Comparison of ENCODE assay signal across 24 mouse cellular contexts in the genomic region with DNA sequence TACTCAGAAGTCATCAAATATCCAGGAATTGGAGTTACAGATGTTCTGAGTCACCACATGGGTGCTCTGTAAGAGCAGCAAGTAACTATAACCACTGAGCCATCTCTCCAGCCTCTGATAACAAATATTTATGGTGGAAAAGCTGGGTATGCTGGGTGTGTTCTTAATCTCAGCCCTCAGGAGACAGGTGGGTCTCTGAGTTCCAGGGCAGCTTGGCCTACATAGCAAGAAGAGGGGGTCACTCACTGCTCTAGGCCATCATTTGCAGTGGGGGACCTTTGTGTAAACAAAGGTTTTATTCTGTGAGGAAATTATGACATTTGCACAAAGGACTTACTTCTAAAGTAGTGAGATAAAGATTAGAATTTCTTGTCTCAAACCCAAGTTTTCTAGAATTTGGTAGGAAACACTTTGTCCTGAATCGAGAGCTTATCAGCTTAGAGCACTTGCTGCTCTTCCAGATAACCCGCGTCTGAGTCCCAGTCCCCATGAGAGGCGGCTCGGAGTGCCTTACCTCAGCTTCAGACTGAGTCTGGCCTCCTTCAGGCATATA. TPM values are rescaled to one million over a fixed set of nuclear protein-coding genes. Genes with fewer than 3 reads are reported as not detected.
A peak's percentile ranks its signal among the peaks of the same experiment; 100 is the strongest.
DNase-seq lines count a peak whose midpoint lies in the region; ATAC-seq lines count a peak whose summit lies in the region.
"Had no signal": no experiment of that assay in that cellular context is flagged by ENCODE, and none has a peak within 500 bp of the region (broad histone marks: within the 10 kb centered on the region; RNA-seq: fewer than 3 reads in every experiment).

No protein-coding gene starts in this region.

- 0 out of 2 replicates have a peak overlapping the region, but pooled peaks have one; percentile 28 for H3K9ac ChIP-seq in heart, embryonic 11.5 days (ENCODE audit: low read depth, low read length)
- H3K9ac ChIP-seq in liver, embryonic 16.5 days (ENCODE audit: low read depth, low read length), result peak overlapping the region; percentile 36; the same call in 1 of the 2 replicates
- H3K9ac ChIP-seq: heart, embryonic 13.5 days; hindbrain, embryonic 14.5 days; limb, embryonic 13.5 days; lung, embryonic 15.5 days; neural tube, embryonic 13.5 days had no signal

- peaks cover 21% of the 10 kb centered on the region for H3K36me3 ChIP-seq in heart, embryonic 11.5 days (ENCODE audit: control insufficient read depth, insufficient read depth, low read length)
- H3K36me3 ChIP-seq in liver, embryonic 16.5 days (ENCODE audit: control insufficient read depth, insufficient read depth), result peaks cover 72% of the 10 kb centered on the region

- H3K4me2 ChIP-seq in heart, embryonic 11.5 days, result no peak overlapping the region
- peak overlapping the region; percentile 52 for H3K4me2 ChIP-seq in liver, embryonic 16.5 days (ENCODE audit: low read depth, low read length)
- H3K4me2 ChIP-seq: heart, embryonic 13.5 days; hindbrain, embryonic 14.5 days; limb, embryonic 13.5 days; lung, embryonic 15.5 days; neural tube, embryonic 13.5 days had no signal

- intact Hi-C loops in heart, postnatal 10 days (cut with DNase I), result no loop called here

- H3K27me3 ChIP-seq in heart, embryonic 11.5 days (ENCODE audit: control insufficient read depth, insufficient read depth, low read length), result no peaks in the 10 kb centered on the region
- H3K27me3 ChIP-seq in liver, embryonic 16.5 days (ENCODE audit: control insufficient read depth, insufficient read depth, low read depth, low read length), result no peaks in the 10 kb centered on the region
- H3K27me3 ChIP-seq: heart, embryonic 13.5 days; limb, embryonic 13.5 days; lung, embryonic 15.5 days; neural tube, embryonic 13.5 days had no signal

- peak; percentile 46; the same call in 1 of the 2 replicates for ATAC-seq in heart, embryonic 11.5 days (replicated peaks; ENCODE audit: insufficient number of reproducible peaks, low FRiP score, low TSS enrichment)
- ATAC-seq in erythroid progenitor cell, adult 5-6 weeks (replicated peaks; ENCODE audit: low FRiP score, poor library complexity, severe bottlenecking), result peak; percentile 95
- ATAC-seq in liver, embryonic 16.5 days (ENCODE audit: low read depth), result peak; percentile 98

- WGBS in heart, embryonic 11.5 days (ENCODE audit: insufficient replicate concordance), result 24% methylated on average over 5 of the region's 5 CpGs
- 23% methylated on average over 5 of the region's 5 CpGs for WGBS in liver, embryonic 16.5 days (ENCODE audit: insufficient replicate concordance)

- H3K4me3 ChIP-seq in heart, embryonic 11.5 days (ENCODE audit: low read depth, low read length), result no peak overlapping the region
- no peak overlapping the region for H3K4me3 ChIP-seq in liver, embryonic 16.5 days (ENCODE audit: low read depth, low read length)
- H3K4me3 ChIP-seq: gastrocnemius, adult 2 months; heart, embryonic 13.5 days; limb, embryonic 13.5 days; lung, embryonic 15.5 days; neural tube, embryonic 13.5 days had no signal

- H3K27ac ChIP-seq in heart, embryonic 11.5 days (ENCODE audit: low read depth, low read length), result peak overlapping the region; percentile 35; the same call in 1 of the 2 replicates
- peak overlapping the region; percentile 97 for H3K27ac ChIP-seq in liver, embryonic 16.5 days (ENCODE audit: low read length)
- H3K27ac ChIP-seq: gastrocnemius, adult 2 months; heart, embryonic 13.5 days; hindbrain, embryonic 14.5 days; limb, embryonic 13.5 days; lung, embryonic 15.5 days; macrophage; neural tube, embryonic 13.5 days had no signal

- no peak for DNase-seq in heart, postnatal 10 days
- peak; percentile 70 for DNase-seq in c-Kit-negative CD71-positive TER-119-positive erythroid progenitor cells, embryonic 14.5 days (ENCODE audit: low read depth, low spot score)
- no peak for DNase-seq in lung, postnatal 14 days
- DNase-seq in layer of hippocampus, adult 18-20 months (ENCODE audit: low spot score in 2 of 2), result no peak
- DNase-seq in kidney, postnatal 14 days, result no peak
- DNase-seq: cerebellum, adult 11 months; cerebellum, postnatal 14 days; embryo, embryonic 11 days; gastrocnemius, adult 2 months; heart, postnatal 36 days; kidney, adult 9 months; kidney, postnatal 36 days; layer of hippocampus, adult 9-11 months; midbrain, embryonic 14.5 days; thymus, postnatal 14 days had no signal

- H3K4me1 ChIP-seq in heart, embryonic 11.5 days (ENCODE audit: control insufficient read depth, insufficient read depth, low read length), result no peaks in the 10 kb centered on the region
- H3K4me1 ChIP-seq in liver, embryonic 16.5 days (ENCODE audit: control insufficient read depth, low read depth, low read length), result peaks cover 27% of the 10 kb centered on the region
- H3K4me1 ChIP-seq: limb, embryonic 13.5 days; lung, embryonic 15.5 days; neural tube, embryonic 13.5 days had no signal

- no peaks in the 10 kb centered on the region for H3K9me3 ChIP-seq in heart, embryonic 11.5 days (replicated peaks; ENCODE audit: control insufficient read depth, low read length)
- no peaks in the 10 kb centered on the region for H3K9me3 ChIP-seq in liver, embryonic 16.5 days (replicated peaks; ENCODE audit: control insufficient read depth, low read length)
- H3K9me3 ChIP-seq: heart, embryonic 13.5 days; limb, embryonic 13.5 days; lung, embryonic 15.5 days; neural tube, embryonic 13.5 days had no signal

RNA-seq across cellular contexts. Expression of gene Rmdn3, which starts 20.4 kb away (rescaled TPM):
- 30.3 and 33.3 TPM in 2 replicates for polyA plus RNA-seq in heart, embryonic 11.5 days (2014; fragmentation: Nextera tagmentation; extraction: Ambion mirVana)
- 10 to 100 TPM; 18.8 to 19.2 TPM for total RNA-seq in heart, postnatal 10 days (2021)
- total RNA-seq in erythroid progenitor cell, adult 5-6 weeks (2015; ENCODE audit: low replicate concordance), result 38.9 and 41.1 TPM in 2 replicates
- 75.8 and 76.1 TPM in 2 replicates for total RNA-seq in erythroid progenitor cell, adult 5-6 weeks (2017; ENCODE audit: low replicate concordance)
- polyA plus RNA-seq in liver, embryonic 16.5 days (2015; fragmentation: Nextera tagmentation; extraction: Ambion mirVana), result 44.1 and 45.6 TPM in 2 replicates
- total RNA-seq in layer of hippocampus, adult 18-20 months (2021), result 10 to 100 TPM; 54.7 to 55.5 TPM

RNA-seq across cellular contexts. Expression of gene Rad51, which starts 23.8 kb away (rescaled TPM):
- 33.4 and 39.6 TPM in 2 replicates for polyA plus RNA-seq in heart, embryonic 11.5 days (2014; fragmentation: Nextera tagmentation; extraction: Ambion mirVana)
- 1 to 10 TPM; 4.7 to 6.6 TPM for total RNA-seq in heart, postnatal 10 days (2021)
- total RNA-seq in erythroid progenitor cell, adult 5-6 weeks (2015; ENCODE audit: low replicate concordance), result 51.2 and 66.7 TPM in 2 replicates
- 23.8 and 50.4 TPM in 2 replicates for total RNA-seq in erythroid progenitor cell, adult 5-6 weeks (2017; ENCODE audit: low replicate concordance)
- polyA plus RNA-seq in liver, embryonic 16.5 days (2015; fragmentation: Nextera tagmentation; extraction: Ambion mirVana), result 26.4 and 30.0 TPM in 2 replicates
- total RNA-seq in layer of hippocampus, adult 18-20 months (2021), result 1 to 10 TPM in 1 of 2 experiments, under 1 TPM in 1; 0.46 to 1.2 TPM

RNA-seq across cellular contexts. Expression of gene Gchfr, which starts 31.2 kb away (rescaled TPM):
- 6.4 and 7.4 TPM in 2 replicates for polyA plus RNA-seq in heart, embryonic 11.5 days (2014; fragmentation: Nextera tagmentation; extraction: Ambion mirVana)
- total RNA-seq in heart, postnatal 10 days (2021), result 1 to 10 TPM; 1.3 to 2.9 TPM
- not detected in 2 replicates for total RNA-seq in erythroid progenitor cell, adult 5-6 weeks (2015; ENCODE audit: low replicate concordance)
- total RNA-seq in erythroid progenitor cell, adult 5-6 weeks (2017; ENCODE audit: low replicate concordance), result not detected in 2 replicates
- 97.7 and 115 TPM in 2 replicates for polyA plus RNA-seq in liver, embryonic 16.5 days (2015; fragmentation: Nextera tagmentation; extraction: Ambion mirVana)
- under 1 TPM in 1 of 2 experiments, not detected in 1; 0.74 TPM for total RNA-seq in layer of hippocampus, adult 18-20 months (2021)
- total RNA-seq: gastrocnemius, adult 2 months had no signal
- polyA plus RNA-seq: macrophage had no signal

RNA-seq across cellular contexts. Expression of gene Gm14137, which starts 37.9 kb away (rescaled TPM):
- polyA plus RNA-seq in heart, embryonic 11.5 days (2014; fragmentation: Nextera tagmentation; extraction: Ambion mirVana), result 0.25 TPM in 1 of 2 replicates, not detected in the other
- not detected for total RNA-seq in heart, postnatal 10 days (2021)
- not detected in 2 replicates for total RNA-seq in erythroid progenitor cell, adult 5-6 weeks (2015; ENCODE audit: low replicate concordance)
- 0.53 TPM in 1 of 2 replicates, not detected in the other for total RNA-seq in erythroid progenitor cell, adult 5-6 weeks (2017; ENCODE audit: low replicate concordance)
- 0.14 and 0.18 TPM in 2 replicates for polyA plus RNA-seq in liver, embryonic 16.5 days (2015; fragmentation: Nextera tagmentation; extraction: Ambion mirVana)
- not detected for total RNA-seq in layer of hippocampus, adult 18-20 months (2021)
- total RNA-seq: gastrocnemius, adult 2 months; heart, postnatal 36 days had no signal
- polyA plus RNA-seq: macrophage had no signal

Comparison
In these comparisons a context has a peak if more than half of its experiments do, and no peak if none do; other contexts are left out.
1. ATAC-seq: peak in every context shown above with its lines; median percentile 98 in liver, embryonic 16.5 days; 95 in erythroid progenitor cell, adult 5-6 weeks; 46 in heart, embryonic 11.5 days.